Mouse (Mus musculus) spleen, adult 12 weeks (tissue): Measurements from ENCODE around the gene Hist1h2ag.
"Not testable (repeated sequence)": the region's sequence is repeated elsewhere in the genome, so short reads cannot be mapped to it uniquely, and the experiment has no call there.

Source experiments
- DNase-seq: peaks from one replicate; pipeline ENCODE4 v3.0.0; 2022; ENCODE audit warnings: low spot score

Hist1h2ag gene

DNA sequence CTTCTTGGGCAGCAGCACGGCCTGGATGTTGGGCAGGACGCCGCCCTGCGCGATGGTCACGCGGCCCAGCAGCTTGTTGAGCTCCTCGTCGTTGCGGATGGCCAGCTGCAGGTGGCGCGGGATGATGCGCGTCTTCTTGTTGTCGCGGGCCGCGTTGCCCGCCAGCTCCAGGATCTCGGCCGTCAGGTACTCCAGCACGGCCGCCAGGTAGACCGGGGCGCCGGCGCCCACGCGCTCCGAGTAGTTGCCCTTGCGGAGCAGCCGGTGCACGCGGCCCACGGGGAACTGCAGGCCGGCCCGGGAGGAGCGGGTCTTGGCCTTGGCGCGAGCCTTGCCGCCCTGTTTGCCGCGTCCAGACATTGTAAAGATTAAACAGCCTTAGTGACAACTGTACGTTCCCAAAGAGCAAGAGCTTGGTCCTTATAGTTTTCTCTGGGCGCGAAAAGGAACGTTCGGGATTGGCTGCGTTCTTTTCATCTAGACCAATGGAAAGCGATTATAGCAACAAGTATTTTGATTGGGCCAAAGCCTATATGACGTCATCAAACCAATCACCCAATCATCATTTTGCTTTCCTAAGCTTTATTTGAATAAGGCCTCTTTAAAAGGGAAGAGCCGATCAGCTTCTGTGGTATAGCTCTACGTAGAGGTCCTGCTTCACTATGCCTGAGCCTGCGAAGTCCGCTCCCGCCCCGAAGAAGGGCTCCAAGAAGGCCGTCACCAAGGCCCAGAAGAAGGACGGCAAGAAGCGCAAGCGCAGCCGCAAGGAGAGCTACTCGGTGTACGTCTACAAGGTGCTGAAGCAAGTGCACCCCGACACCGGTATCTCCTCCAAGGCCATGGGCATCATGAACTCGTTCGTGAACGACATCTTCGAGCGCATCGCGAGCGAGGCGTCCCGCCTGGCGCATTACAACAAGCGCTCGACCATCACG lies at the start of gene Hist1h2ag, which contains the start of gene Hist1h2bj:
TSS of gene Hist1h2ag (minus strand) at position 377 of the 935 bp plus-strand sequence.
TSS of gene Hist1h2bj (plus strand) at position 647 of the 935 bp plus-strand sequence.
- peak; percentile 85 for DNase-seq

DNA sequence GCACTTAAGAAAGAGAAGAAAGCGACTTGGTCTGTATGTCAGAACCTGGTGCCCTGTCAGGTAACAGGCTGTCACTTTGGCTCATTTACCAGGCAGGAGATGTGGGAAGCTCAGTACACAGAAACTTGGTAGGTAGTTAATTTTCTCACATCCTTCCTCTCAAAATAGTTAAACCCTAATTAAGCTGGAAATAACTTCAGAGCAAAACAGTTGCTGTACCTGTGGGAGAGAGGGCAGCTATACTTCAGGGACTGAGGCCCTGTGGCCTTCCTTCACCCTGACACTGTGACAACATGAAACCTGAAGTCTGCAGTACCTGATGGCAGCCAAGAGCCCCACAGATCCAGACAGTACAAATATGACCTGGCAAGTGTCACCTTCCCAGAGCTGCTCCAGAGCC lies 41.4 kb upstream of the Hist1h2ag start, which contains the start of gene Vmn1r188:
TSS of gene Vmn1r188 (plus strand) at position 301 of the 400 bp plus-strand sequence.
- DNase-seq = not testable (repeated sequence)

DNA sequence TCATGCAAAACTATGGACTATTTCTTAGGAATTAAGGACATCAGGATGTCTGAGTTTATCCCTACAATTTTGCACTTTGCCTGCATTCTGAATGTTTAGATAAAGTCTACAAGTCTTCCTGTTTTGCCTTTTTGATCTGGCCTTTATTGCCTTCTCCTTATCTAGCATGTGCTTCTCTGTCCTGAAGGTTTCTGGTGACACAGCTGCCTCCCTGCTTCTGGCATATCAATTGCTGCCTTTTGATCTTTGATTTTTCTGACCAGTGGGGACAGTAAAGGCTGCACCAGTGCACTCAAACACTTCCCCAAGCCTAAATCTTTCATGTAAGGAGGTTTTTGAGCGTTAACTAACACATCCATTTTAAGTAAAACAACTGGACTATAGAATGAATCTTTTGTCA lies 20.7 kb upstream of the Hist1h2ag start:
- DNase-seq = no peak

DNA sequence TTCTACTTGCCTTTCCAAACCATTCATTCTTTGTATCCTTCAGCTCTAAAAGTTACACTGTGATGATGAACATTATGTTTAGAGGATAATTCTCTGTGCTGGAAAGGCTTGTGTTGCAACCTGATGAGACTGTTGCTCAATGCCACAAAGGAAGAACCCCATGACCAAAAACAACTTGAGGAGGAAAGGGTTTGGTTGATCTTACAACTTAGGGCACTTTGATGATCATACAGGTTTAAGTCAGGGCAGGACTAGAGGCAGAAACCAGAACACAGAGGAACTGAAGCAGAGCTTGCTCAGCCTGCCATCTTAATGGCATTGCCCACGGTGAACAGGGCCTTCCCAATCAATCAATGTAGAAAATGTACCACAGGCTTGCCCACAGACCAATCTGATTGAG lies 18.7 kb upstream of the Hist1h2ag start:
- no peak for DNase-seq

DNA sequence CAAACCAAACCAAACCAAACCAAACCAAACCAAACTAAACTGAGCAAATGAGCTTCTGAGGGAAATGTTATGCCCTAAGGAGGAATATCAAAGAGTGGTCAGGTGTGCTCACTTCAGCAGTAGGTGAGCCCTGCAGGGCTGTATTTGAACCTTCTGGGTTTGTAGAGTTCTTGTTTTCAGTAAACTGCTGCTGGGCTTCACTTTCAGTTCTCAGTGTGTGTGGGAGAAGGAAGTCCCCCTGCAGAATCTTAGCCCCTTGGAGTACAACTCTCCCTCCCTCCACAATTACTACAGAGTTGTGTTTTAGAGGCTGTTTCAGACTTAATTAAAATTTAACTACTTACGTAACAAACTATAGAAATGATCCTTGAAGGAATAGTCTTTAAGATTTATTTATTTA lies 11.0 kb upstream of the Hist1h2ag start:
- DNase-seq = no peak

DNA sequence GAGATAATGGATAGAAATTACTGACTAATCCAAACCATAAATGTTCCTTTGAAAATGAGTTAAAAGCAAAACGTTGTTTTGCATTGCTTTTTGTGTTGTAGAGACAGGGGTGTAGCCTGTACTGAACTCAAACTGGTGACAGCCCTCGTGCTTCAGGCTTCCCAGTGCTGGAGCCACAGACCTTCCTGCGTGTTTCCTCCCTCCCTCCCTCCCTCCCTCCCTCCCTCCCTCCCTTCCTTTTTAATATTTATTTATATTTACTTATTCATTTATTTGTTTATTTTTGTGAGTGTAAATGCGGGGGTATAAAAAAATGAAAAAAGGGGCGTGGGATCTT lies 8.7 kb upstream of the Hist1h2ag start:
- DNase-seq = no peak

DNA sequence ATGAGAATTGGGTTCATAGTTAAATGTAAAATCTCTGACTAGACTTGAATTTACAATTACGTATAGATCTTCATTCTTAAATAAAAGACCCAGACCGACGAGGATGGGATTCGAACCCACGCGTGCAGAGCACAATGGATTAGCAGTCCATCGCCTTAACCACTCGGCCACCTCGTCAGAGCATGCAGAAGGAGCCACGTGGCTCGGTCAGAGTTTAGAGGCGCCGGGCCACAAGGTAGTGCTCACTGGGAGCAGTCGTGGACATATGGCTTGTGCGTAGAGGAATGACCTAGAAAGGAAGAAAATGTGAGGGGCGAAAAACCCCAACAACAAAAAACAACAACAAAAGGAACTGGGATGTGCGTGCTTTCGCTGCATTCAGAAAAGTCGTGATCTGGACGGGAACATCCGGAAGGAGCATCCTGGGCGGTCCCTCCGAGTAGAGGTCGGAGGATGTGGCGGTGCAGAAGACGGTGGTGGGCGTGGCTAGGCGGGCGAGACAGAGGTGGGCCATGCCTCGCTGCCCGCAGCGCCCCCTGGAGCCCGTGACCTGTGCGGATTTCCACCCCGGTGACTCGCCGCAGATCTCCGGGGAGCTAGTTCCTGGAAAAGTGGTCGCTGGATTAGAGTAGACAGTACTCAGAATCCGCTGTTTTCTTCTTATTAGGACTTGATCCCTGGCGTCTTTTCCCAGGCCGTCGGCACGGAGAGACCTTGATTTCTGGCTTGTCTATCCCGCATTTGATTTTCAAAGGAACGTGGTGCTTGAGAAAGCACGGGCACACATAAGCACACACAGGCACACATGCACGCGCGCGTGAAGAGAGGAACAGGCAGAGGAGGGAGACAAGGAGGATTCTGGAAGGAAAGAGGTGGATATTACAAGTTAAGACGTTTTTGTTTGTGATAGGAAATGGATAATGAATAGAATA lies 8.1 kb upstream of the Hist1h2ag start:
- DNase-seq = peak; percentile 90

DNA sequence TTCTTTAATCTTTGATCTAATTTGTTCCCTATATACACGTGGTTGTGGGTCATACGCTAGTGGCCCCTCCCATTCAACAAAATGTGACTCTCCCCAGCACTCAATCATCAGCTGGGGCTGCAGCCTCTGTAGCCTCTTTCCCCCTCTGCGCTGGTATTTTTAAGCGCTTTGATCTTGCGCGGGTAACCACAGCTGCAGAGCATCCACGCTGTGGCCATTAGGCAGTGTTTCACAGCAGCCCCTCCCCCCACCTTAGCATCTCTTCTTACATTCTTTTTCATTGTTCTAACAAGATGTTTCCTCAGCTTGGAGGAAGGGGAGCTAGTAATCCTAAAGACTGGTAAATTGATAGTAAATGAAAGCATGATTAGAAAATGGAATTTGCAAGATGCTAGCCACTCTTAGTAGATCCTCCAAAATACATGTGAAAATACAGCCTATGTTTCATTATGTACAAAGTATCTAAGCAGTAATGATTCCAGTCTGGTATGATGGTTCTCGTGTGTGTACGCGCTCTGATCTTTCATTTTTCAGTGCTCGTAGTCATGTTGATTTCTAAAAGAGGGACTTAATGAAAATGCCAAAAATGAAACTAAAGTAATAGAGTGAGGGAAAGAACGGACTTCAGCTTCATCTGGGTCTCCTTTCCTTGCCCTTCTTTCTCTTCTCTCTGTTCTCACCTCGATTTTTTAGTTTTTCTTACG lies 7.1 kb upstream of the Hist1h2ag start:
- DNase-seq = no peak

DNA sequence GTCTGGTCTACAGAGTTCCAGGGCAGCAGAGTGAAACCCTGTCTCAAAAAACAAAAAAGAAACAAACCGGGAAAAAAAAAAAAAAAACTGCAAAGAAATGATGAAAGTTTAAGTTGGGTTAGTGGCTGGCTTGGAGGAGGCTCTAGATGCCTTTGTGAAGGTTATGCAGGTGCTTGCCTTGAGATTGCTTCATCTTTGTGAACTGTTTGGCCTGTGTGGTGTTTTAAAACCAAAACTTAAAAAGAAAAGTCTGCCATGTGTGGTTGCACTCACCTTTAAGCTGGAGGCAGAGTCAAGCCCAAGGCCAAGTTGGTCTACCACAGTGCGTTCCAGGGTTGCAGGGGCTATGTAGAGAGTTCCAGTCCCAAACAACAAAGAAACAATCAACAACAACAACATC lies 6.3 kb upstream of the Hist1h2ag start:
- no peak for DNase-seq

DNA sequence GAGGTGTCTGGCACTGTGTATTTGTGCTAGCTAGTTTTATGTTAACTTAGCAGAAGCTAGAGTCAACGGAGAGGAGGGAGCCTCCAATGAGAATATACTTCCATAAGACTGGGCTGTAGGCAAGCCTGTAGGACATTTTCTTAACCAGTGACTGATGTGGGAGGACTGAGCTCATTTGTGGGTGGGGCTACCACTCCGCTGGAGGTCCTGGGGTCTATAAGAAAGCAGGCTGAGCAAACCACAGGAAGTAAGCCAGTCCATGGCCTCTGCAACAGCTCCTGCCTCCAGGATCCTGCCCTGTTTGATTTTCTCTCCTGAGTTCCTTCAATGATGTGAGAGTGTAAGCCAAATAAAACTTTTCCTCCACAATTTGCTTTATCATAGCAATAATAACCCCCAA lies 2.6 kb upstream of the Hist1h2ag start:
- no peak for DNase-seq

DNA sequence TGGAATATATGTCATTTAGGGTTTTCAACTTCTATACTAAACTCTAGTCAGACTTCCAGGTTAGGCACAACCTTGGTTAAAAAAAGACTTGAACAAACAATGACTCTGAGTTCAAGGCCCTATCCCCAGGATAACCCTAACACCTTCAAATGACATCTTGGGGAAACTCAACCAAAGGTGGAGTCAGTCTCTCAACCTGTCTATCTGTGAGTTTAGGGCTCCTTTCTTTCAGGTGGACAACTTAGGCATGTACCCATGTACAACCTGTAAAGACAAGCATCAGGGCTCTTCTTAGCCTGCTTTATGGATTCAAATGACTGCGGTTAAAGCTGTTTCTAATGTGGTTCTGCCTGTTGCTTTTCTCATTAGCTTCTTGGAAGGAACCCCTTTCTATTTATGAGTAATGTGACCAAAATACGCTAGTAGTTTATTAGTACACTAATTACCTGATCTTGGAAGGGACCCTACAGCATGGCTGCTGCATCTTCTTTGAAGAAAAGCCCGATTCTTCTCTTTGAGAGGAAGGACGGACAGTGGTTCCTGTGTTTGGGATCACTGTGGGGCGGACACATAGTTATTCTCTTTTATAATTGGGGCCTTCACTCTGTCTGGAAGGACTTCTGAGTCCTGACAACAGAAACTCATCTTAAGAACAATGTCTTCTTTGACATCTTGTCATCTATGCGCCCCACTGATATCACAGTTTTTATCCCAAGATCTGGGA lies 1.9 kb upstream of the Hist1h2ag start:
- no peak for DNase-seq

DNA sequence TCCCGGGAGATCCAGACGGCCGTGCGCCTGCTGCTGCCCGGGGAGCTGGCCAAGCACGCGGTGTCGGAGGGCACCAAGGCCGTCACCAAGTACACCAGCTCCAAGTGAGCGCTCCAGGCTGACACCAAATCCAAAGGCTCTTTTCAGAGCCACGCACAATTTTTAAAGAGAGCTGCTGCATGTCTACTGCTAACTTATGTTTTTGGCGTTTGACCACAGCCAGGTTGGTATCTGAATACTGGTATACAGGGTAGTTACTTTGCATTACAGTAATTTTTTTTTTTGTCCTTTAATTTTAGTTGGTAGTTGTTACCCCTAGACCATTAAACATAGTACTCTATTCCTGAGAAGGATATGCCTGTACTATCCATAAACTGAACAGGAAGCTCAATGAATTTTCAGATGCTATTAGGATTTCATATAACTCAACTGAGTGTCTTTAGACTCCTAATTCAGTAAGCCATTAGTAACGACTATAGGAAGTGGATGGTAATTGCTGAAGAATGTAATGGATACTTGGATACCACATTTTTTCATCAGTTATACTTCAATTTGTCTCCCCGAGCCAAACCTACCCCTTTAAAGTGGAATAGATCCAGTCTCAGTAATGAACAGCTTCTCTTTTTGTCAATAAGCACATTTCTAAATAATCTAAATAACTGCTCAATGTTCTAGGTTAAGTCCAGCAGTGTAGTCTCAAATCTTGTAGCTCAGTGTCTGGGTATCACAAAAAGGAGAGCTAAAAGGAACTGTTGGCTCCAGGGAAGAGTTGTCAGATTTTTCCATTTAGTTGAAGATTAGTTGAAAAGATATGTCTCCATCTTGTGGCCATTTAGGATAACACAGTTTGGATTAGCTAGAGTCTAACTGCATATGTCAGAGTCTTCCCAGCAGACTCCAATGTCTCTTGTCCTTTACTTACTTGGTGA lies 1.0 kb upstream of the Hist1h2ag start:
- no peak for DNase-seq

DNA sequence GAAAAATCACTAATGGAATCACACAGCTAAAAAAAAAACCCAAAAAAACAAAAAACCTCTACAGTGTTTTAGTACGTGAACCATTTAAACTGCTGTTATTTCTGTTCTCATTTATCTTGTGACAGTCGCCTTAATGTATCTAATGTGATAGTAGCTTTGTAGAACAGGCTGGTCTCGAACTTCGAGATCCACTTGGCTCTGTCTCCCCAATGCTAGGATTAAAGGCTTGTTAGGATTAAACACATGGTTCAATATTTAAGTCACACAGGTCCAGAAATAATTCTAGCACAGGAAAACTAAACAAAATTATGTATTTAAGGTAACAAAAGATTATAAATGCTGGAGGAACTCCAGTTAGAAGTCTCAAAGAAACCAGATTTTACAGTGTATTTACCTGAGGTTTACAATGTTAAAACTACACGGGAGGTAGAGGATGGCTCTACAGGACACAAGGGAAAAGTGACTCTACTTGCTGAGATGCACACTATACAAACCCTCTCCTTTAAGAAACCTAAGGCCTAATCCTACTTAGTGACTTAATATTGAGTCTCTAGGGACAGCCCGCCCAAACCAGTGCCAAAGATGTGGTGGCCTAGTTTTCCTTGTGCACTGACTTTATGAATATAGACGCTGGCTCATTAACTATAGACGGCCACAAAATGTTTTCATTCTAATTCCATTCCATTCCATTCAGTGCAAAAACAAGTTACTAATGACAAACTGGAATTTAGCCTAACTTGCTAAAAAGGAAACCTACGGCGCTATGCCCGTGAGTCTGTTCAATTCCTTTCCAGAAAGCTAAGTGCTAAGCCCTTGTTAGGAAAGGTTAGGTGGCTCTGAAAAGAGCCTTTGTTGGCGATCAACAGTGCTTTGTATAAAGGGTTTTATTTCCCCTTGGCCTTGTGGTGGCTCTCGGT lies 835 bp downstream of the Hist1h2ag start:
- no peak for DNase-seq

DNA sequence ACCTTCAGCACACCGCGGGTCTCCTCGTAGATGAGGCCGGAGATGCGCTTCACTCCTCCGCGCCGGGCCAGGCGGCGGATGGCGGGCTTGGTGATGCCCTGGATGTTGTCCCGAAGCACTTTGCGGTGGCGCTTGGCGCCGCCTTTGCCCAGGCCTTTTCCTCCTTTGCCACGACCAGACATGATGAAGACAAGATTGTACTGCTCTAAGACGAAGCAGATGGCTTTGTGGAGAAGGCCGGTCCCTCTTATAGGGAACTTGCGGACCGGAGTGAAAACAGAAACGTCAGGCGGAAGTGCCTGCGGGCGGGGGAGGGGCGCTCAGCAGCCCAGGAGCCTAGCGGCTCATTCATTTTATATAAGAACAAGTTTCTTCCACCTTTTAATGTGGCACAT lies 1.6 kb downstream of the Hist1h2ag start, which contains the start of gene Hist1h4i:
TSS of gene Hist1h4i (minus strand) at position 221 of the 395 bp plus-strand sequence.
- DNase-seq = peak; percentile 97

DNA sequence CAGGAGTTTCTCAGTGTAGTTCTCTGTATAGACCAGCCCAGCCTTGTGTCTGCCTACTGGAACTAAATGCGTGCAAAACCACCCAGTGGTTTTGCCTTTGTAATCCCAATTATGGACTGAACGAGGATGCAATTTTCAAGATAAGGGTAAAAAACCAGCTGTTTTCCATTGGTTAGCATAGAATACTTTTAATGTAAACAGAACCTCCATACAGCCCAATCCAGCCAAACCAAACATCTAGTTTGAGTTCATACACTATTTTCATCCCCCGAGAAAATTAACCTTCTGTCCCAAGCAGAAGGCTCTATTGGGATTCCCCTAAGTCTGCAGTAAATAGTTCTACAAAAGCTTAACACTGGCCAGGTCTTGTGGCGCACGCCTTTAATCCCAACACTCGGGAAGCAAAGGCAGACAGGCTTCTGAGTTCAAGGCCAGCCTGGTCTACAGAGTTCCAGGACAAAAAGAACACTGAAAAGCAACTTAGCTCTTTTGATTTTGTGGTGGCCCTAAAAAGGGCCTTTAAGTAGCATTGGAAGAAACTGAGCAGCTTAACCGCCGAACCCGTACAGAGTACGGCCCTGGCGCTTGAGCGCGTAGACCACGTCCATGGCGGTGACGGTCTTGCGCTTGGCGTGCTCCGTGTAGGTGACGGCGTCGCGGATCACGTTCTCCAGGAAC lies 2.1 kb downstream of the Hist1h2ag start:
- peak; percentile 57 for DNase-seq

DNA sequence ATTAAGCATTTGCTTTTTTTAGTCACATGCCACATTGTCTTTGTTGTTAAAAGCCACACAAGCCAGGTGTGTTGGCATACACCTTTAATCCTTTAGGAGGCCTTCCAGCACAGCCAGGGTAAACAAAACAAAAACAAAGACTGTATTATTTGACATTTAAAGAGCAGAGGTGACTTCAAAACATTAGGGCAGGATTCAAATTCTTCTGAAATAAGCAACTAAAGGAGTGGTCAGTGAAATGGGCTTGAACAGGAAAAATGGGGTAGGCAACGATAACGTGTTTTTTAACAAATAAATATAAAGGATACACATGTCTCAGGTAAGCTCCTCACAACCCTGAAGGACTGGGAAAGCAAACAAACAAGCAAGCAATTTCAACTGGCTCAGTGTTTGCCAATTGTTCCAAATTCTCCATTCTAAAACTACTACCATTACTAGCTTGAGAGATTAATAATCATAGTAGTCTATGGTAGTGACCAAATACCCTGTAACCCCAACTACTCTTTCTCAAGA lies 2.7 kb downstream of the Hist1h2ag start:
- no peak for DNase-seq

DNA sequence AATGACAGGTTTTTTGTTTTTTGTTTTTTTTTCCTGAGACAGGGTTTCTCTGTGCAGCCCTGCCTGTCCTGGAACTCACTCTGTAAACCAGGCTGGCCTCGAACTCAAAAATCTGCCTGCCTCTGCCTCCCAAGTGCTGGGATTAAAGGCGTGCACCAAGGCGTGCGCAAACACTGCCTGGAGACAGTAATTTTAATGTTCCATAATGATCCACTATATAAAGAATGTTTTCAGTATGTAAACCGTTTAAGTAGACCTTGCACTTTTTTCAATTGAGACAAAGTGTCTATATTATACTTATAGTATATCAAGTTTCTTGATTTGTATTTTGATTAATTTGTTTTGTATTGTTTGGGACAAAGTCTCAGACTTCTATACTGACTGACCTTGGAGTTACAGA lies 3.4 kb downstream of the Hist1h2ag start:
- DNase-seq = no peak

DNA sequence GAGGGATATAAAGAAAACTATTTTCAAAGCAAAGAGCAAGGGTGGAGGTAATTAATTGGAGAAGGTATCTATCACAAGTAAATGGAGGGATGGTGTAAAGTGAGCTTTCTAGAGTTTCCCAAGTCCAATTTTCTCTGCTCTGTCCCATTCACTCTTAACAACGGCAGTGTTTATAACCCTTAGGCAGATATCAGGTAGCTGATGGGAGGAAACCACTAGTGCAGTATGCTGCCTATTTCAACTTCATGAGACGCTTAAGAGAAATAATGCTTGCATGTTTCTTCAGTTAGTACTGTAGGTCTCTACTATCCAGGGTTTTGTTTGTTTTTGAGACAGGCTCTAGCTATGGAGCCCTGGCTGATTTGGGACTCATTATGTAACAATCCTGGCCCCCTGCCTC lies 5.3 kb downstream of the Hist1h2ag start:
- DNase-seq = no peak
